Mouse (Mus musculus) heart, postnatal 0 days (tissue): ENCODE measurements at regions not wholly inside any gene's neighbourhood (a gene's known extent, or its start where the extent isn't known, plus 50 kb on each side); places are given as distances from the start of the nearest gene placed in this dataset.

Source experiments
- CTCF ChIP-seq: IDR thresholded peaks from 2 replicates; pipeline ENCODE4 v1.5.1; 2016; ENCODE audit warnings: antibody characterized with exemption, control low read depth, low read depth
- EP300 ChIP-seq: IDR thresholded peaks from 2 replicates; pipeline ENCODE4 v1.6.1; 2016; ENCODE audit warnings: antibody characterized with exemption, low read depth

DNA sequence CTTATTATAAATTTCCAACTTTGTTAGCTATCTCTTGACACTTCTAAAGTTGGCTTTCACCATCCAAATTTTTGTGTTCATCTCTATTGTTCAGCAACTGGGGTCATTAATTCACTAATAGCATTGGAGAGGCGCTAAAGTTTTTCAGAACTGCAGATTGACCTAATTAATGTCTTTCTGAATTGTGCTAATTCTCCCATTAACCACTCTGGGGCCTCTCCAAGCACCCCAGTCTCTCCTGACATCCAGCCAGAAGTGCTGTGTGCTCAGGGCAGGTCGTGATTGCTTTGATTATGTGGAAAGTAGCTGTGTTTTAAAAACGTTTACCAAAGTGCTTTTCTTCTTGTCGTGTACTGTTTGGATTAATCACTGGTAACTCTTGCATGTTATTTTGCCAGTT lies 117.0 kb upstream of the Rbms1 start:
- TF ChIP-seq CTCF (no peak), EP300 (no peak)
